Mouse (Mus musculus) adrenal gland, adult 8-10 months (tissue): ENCODE results near the gene Myo16. TPM values are rescaled to one million over a fixed set of nuclear protein-coding genes. Genes with fewer than 3 reads are reported as not detected.

Experiments used
- DNase-seq: peaks from one replicate; pipeline ENCODE4 v3.0.0; 2022
- total RNA-seq, 4 experiments: library from RNA; stranded (reverse); gene quantifications; 2 replicates each; pipeline ENCODE4 v1.2.4; 2022

The Myo16 gene
- total RNA-seq, 4 experiments from 2014 or later = 0.09 to 0.38 (median 0.19) TPM

DNA sequence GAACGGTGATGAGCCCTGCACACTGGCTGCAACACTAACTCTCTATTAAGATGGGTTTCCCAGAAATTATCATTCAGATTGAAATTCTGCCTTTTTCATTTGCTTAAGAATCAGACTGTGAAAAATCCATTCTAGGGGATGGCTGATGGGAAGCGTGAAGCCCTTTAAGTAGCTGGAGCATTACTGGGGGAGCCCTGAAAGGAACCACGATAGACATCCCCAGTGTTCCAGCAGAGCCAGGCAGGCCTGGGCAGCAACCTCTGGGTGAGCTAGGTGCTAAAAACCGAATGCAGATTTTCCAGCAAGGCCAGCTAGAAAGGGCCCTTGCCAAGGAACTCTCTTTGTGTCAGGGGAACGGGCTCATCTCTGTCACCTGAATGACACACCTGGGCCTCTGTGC lies 407.9 kb downstream of the Myo16 start:
- DNase-seq = no peak

DNA sequence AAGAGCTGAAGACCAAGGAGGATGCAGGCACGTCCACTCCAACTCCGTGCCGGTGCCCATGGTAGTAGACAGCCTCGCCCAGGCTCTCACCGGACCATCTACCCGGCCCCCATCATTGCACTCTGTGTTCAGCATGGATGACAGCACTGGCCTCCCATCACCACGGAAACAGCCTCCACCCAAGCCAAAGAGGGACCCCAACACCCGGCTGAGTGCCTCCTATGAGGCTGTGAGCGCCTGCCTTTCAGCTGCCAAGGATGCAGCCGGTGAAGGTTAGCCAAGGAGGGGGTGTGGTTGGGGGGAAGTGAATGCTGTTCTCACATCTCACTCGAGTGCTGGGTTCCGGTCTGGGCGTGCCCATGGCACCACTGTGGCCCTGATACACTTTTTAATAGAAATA lies 408.3 kb downstream of the Myo16 start:
- no peak for DNase-seq

DNA sequence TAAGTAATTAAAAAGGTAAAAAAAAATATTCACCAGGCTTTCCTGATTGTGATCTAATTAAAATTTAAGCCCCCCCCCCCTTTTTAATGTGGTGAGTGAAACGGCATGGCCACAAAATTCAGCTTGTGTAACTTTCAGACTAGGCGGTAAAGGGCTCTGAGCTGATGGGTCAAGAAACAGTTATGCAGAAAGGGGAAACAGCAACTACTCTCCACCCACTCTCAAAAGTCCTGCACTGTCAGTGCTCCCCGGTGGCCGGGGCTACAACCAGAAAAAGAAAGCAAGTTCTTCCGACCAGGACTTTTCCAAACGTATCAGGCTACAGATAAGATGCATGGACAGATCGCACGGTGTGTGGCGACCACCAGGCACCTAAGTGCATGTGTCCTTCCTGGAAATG lies 408.9 kb downstream of the Myo16 start:
- DNase-seq = no peak

DNA sequence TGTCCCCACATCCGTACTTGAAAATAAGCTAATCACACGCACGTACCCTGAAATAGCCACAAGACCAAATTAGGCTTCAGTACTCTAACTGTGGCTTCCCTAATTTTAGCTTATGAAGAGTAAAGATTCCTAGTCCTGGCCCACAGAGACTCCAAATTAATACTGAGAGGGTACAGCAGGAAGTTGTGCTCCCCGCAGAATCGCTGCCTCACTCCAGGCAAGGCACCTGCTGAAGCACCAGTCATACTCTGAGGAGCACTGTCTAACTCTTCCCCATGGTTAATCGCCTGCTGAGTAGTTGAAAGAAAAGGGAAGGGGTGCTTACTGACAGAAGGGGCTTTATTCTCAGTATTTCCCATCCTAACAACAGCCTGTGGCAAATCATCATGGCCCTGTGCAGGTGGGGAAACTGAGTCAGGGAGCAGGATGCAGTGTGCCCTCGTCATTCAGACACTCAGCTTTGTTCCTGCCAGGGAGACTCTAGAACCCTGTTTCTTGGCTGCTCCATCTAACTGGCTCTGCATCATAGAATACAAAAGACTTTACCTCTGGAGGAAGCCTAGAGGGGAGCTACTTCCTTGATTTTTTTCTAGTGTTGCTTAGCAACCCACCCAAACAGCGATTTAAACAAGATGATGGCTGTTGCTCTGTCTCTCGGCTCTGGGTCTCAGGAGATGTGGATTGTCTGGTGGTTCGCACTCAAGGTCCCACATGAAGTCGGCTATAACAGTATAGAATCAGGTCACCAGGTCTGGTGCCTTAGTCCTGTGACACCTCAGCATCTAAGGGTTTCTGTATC lies 411.7 kb downstream of the Myo16 start:
- DNase-seq = no peak

DNA sequence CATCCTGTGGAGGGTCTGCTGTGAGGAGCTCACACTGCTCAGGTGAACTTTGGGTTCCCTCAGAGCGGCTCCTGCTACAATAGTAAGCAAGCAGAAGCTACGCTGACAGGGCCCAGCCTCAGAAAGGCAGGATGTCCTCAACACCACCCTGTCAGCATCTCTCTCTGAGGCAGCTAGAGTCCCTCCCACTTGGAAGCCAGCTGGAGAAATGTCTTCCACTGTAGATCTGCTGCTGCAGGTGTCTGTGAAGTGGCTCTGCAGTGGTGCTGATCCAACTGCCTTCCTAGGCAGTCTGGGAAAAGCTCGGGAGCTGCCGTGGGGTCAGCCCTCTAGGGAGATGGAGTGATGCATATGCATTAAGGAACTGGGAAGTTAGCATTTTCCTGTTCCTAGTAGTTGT lies 414.7 kb downstream of the Myo16 start:
- DNase-seq = no peak

DNA sequence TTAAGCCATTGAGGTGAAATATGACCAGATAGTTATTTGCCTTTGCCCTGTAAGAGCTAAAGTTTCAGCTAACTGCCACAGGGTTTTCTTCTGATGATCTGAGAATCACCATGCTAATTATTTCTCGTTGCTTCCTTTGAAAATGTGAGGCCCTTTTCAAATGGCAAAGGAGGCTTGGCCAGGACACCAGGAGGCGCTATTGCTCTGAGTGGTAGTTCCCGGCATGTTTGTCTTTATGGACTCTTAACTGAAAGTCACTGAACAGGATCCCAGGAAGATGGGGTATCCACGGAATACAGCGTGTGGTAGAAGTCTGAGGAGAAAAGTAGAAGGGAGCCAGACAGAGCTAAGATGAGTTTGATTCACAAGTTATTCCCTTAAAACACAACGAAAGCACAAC lies 420.4 kb downstream of the Myo16 start:
- peak; percentile 34 for DNase-seq

DNA sequence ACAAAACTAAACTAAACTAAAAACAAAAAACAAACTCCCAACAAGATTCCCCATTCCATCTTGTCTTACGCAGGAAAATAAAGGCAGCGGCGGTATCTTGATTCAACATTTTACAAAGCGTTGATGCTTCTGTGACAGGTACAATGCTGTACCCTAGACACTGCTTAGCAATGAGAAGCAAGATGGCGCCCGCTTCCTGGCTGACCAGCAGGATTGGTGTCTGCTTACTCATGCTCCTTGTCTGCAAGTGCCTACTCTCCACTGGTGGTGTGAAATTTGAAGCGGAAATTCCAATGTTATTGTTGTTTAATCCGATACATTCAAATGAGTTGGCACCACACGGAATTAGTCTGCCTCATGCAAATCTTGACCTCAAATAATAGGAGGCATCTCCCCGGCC lies 421.5 kb downstream of the Myo16 start:
- DNase-seq = no peak

DNA sequence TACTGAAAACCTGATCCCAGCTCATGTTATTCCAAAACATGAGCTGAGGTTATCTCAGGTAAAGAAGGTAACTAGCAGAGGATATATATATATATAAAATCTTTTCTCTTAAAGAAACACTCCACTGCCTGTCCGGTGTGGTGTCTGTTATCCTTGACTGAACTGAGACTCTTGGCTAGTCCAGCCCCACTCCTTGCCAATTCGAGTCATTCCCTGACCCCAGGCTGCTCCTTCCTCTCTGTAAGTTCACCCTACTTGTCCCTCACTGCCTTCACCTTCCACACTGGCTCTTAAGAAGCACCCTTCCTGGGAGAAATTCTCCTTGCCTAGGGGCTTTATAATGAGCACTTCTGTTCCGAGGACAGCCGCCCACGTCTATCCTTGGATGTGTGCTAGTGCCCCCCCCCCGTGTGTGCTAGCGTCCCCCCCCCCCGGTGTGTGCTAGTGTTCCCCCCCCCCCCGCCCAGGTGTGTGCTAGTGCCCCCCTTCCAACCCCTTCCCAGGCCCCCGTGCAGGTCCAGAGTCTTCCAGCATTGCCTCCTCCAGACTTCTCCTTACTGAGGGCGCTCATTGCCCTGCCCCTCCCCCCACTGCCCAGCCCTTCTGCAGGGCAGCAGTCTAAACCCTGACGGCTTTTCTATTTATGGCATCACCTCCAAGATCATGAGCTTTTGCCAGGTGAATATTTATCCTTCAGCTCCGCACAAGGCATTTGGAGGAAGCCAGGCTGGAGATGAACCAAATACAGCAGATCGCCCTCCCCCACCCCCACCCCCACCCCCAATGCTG lies 433.4 kb downstream of the Myo16 start:
- DNase-seq = no peak

DNA sequence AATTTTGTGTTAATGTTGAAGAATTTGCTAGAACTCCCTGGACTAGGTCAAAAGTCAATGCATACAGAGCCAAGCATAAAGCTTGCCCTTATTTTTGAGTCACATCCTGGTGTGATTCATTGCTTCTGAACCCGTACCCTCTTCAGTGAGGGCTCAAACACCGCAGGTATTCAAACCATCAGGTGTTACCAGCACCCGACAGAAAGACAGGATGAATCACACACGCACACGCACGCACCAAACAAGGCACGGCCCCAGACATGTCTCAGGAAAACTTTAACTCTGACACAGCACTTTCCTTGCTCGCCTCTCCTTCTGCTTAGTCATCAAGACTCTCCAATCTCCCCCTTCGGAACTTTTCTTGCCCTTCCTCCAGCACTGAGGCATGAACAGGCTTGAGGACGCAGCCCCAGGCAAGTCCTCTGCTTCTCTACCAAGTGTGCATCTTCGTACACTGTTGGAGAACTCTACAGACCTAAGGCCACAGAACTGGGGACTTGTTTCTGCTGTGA lies 435.8 kb downstream of the Myo16 start:
- no peak for DNase-seq

DNA sequence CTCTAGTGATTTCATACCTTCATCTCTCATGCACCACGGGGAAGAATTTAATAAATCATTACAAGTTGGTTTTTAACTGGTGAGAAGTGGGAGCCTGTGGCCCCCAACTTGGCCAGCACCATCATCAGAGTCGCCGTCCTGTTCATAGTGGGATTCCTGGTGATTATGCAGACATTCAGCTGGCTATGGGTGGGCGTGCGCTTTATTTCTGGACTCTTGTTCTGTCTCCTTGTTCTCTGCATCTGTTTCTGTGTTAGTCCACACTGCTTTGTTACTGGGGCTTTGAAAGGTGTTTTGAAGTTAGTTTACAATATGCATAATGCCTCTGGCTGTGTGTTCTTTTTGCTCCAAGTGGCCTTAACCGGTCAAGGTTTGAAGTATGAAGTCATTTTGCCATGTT lies 439.2 kb downstream of the Myo16 start:
- DNase-seq = no peak

DNA sequence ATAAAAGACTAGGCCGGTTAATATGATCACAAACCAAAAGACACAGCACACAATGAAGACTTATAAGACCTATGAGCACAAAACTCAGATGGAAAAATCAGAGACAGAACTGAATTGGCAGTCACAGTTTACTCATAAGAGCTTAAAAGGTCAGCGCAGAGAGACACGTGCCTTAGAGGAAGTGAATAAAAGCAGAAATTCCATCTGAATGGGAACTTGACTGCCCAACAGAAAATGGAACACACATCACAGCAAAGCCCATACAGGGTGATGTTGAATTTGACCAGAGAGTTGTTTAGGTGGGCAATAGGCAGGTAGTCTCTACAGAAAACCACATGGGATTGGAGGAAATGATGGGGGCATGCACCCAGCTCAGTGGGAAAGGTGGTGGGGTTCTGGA lies 442.6 kb downstream of the Myo16 start:
- DNase-seq = no peak

DNA sequence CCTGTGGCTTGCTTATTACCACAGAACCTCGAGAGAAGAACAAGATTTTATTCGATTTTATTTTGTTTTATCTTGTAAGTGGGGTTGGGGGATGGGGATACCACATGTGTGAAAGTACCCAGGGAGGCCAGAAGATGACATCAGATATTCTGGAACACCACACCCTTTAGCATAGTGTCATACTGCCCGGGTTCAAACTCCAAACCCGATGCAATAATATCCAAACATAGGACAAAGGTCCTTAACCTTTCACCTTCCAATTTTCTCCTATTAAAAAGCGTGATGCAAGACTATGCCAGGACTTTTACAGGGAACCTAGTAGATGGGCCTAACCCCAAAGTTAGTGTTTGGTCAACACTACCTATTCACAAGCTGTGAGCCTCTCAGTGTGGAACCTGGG lies 443.9 kb downstream of the Myo16 start:
- no peak for DNase-seq

DNA sequence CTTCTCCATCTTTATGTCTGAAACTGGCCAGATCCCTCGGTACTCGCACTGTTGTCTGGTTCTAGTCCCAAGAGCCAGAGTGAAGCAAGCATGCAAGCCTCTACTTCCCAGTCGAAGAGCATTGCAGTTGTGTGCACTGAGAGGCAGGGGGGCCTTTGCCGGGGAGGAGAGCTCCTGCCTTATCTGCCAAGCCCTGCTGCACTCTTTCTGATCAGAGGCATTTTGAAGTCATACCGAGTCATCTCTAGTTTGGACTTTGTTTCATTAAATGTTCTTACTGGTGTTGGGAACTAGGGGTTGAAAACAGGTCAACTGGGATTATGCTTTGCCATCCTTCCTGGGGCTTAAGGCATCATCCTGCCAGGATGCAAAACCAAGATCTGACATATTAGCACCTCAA lies 445.2 kb downstream of the Myo16 start:
- DNase-seq = no peak

DNA sequence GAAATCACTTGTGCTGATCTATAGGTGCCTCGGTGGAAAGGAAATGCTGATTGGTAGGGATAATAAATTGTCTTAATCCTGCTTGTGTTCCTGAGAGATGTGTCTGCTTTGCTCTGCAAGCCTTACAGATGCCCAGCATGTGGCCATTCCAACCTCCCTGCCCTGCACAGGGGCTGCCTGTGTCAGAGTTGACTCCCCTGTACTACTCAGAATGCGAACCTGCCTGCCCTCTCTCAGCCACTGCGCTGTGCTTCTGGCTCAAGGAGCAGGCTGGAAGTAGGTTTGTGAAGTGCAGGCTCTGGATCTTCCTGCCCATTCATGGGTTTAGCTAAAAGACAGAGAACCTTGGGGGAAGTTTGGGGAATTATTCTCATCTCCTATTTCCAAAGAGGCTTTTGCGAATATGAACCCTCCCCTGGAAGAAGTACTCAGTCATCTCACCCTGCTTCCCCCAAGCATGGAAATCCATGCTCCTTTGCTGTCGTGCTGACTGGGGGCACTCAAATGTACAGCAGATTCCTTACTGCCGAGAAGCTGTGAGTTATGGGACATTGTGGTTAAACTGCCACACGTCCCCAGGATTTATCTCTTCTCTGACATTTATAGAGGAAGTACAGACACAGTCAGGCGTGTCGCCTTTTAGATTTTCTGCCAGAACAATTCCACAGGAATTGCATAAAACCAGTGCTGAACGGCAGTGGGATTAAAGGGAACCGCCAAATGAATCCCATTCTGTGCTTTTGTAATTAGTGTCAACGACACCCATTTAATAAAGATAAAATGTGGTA lies 452.5 kb downstream of the Myo16 start:
- no peak for DNase-seq

DNA sequence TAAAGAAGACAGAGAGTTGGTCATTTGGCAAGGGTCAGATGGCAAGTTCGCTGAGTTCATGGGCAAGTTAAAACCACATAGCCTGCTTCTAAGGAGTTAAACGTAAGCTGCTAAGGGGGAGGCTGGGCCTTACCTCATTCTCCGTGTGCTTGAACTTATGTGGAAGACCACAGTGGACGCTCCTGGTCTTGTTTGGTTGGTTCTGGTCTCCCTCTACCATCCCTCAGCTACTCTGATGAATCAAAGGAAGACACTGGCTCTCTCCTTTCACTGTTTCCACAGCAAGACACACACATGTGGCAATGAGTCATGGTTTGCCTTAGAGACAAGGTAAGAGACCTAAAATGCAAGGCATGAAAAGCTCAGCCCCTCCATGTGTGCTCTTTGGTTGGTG lies 453.1 kb downstream of the Myo16 start:
- DNase-seq = no peak

DNA sequence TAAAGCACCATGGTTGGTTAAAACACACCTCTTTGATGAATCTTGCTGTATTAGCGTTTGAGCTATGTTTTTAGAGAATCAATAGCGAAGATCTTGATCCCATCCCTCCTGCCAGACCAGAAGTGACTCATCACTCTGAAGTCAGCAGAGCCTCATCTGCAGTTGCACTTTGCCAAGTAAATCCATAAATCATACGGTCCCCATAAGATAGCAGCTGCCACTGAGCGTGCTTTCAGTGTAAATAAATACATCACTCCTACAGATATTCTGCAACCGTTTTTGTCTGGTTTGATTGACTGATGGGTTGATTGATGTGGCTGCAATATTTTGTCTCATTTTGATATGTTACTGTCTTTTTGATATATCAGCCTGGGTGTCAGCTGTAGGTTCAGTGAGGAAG lies 457.9 kb downstream of the Myo16 start:
- no peak for DNase-seq

DNA sequence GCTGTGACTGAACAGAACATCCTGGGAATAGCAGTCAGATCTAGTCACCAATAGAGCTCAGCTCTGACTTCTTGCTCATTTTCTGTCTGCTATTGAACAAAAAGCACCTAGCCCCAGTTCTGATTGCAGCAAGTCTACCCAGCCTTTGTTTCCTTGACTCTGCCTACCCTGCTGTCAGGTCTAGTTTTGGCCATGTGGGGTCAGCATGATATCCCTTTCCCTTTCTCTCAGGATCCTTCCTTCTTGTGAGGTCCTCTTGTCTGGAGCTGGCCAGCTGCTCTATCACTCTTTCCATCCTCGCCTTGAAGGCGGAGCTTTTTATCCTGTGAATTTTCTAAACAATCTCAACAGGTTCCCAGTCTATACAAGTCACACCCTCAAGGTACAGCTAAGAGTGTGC lies 459.7 kb downstream of the Myo16 start:
- DNase-seq = no peak

DNA sequence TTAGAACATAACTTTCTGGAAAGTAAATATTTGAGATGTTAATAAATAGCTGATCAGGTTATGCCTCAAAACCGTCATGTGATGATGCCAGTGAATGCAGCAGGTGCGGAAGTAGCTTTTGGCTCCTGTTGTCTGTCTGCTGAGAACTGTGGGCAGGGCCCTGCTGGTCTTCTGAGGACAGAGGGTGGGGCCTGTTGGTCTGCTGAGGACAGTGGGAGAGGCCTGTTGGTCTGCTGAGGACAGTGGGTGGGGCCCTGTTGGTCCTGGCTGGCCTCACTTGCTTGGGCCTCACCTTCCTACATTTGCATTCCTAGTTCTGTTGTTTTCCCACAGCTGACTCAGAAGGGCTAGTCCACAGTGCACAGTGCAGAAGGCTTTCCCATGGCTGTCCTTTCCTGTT lies 466.0 kb downstream of the Myo16 start:
- no peak for DNase-seq

DNA sequence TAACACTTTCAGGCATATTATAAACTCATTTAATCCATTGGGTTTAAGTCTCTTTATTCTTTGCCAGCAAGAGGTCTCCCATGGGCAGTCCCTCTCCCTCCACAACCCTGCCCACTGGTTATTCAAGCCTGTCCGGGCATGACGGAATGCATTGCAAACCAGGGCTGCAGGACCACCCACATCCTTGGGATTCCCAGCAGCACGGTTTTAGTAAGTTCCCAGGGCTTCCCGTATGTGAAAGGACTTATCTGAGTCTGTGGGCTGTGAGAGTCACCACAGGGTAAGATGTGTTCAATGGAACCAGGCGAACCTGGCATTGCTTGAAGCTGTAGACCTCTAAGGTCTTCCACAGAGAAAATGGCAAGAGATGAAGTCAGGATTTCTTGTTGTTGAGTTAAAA lies 471.6 kb downstream of the Myo16 start:
- DNase-seq = no peak

DNA sequence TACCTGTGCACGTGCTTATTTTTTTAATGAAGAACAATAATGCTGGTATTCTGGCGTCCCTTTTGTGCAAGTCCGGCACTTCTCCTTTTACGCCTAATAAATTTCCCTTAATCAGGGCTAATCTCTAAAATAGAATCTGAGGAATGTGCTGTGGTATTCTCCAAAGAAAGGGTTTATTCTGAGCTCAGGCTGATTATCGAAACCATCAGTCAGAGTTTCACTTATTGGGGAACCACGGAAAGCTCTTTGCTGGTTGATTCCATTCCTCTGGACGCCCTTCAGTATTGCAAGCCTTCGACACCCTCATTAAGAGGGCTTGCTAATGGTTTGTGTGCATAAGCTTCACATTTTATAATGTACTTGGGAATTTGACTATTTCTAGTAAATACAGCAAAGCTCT lies 475.0 kb downstream of the Myo16 start:
- no peak for DNase-seq

DNA sequence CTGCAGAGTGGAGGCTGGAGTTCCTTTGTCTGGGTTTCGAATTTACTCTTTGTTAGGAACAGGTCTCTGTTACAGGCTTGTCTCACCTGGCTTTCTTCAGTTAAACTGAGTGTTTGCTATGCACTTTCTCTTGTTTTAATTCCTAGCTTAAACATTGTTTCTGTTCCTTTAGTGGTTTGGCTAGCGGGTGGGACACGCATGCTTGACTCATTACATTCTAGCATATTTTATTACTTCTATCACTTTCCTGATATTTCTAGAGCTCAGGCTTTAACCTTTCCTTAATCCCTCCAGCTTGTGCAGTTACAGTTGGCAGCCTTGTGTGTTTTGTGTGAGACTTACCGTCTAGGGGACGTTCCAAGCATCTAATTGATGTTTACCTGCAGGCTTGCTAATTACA lies 476.2 kb downstream of the Myo16 start:
- DNase-seq = no peak

DNA sequence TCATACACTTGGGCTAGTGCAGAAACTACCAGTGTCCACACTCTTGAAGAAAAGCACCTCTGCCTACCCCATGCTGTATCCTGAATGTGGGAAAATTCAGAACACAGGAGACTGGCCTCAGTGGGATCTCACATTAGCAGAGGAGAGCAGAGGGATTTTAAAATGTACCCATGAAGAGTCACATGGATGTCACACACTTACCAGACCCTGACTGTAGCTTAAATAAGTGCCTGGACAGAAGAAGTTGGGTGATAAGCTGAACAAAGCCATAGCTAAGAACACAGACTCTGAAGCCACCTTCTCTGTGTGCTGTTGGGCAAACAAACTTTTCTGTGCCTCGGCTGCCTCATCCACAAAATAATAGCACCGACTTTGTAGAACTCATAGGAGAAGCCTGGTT lies 477.3 kb downstream of the Myo16 start:
- DNase-seq = no peak

DNA sequence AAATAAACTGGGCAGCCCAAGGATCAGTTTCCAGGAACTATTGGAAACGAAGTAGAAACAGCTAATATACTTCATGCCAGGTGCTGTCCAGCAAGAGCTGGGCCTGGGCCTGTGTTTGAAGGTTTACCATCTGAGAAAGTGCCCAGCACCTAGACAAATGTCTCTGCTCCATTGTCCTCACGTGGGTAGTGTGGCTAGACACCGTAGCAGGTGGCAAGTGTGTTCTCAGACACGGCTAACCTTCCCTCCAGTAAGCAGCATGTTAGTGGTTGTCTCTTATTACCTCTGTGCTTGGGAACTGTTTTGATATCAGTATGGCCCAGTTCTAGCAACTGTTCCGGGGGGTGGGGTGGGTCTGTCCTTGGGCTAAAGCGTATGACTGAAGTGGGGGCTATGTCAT lies 478.9 kb downstream of the Myo16 start:
- no peak for DNase-seq
